Mouse (Mus musculus) liver, embryonic 11.5 days (tissue): Measurements from ENCODE around the gene Pgpep1. TPM values are rescaled to one million over a fixed set of nuclear protein-coding genes. Genes with fewer than 3 reads are reported as not detected.

ENCODE experiments used
- ATAC-seq: fragments of 200-750 bp; cut with Nextera tagmentation; replicated peaks from 2 replicates; pipeline ENCODE4 v1.8.0; 2017; ENCODE audit warnings: moderate number of reproducible peaks, mild to moderate bottlenecking, moderate TSS enrichment, moderate library complexity; ENCODE audit not compliant: low FRiP score
- DNase-seq: peaks from one replicate; pipeline ENCODE4 v3.0.0-alpha.2; 2017; ENCODE audit warnings: low spot score
- H3K27ac ChIP-seq: fragments of 300-500 bp; sonication (generic); 2 replicates; pipeline ENCODE4 v1.5.1; 2014; ENCODE audit warnings: mild to moderate bottlenecking, low read depth, low read length, control low read depth
- H3K27me3 ChIP-seq: fragments of 300-500 bp; sonication (generic); replicated peaks from 2 replicates; pipeline ENCODE4 v1.6.1; 2014; ENCODE audit warnings: low read length, mixed read lengths; ENCODE audit not compliant: control insufficient read depth, insufficient read depth
- H3K36me3 ChIP-seq: fragments of 300-500 bp; sonication (generic); 2 replicates; pipeline ENCODE4 v1.6.1; 2014; ENCODE audit warnings: mild to moderate bottlenecking, low read length, moderate library complexity, mixed read lengths; ENCODE audit not compliant: control insufficient read depth, insufficient read depth
- H3K4me1 ChIP-seq: fragments of 300-500 bp; sonication (generic); replicated peaks from 2 replicates; pipeline ENCODE4 v1.6.1; 2014; ENCODE audit warnings: low read length, mixed read lengths; ENCODE audit not compliant: control insufficient read depth, insufficient read depth
- H3K4me2 ChIP-seq: fragments of 300-500 bp; sonication (generic); 2 replicates; pipeline ENCODE4 v1.6.1; 2014; ENCODE audit warnings: mild to moderate bottlenecking, control low read depth, moderate library complexity
- H3K4me3 ChIP-seq: fragments of 300-500 bp; sonication (generic); 2 replicates; pipeline ENCODE4 v1.5.1; 2014; ENCODE audit warnings: low read depth, low read length, control low read depth
- H3K9ac ChIP-seq: fragments of 300-500 bp; sonication (generic); 2 replicates; pipeline ENCODE4 v1.6.1; 2014; ENCODE audit warnings: low read depth, low read length, control low read depth
- H3K9me3 ChIP-seq: fragments of 300-500 bp; sonication (generic); 2 replicates; pipeline ENCODE4 v1.6.1; 2016; ENCODE audit warnings: low read length, inconsistent platforms, mixed read lengths; ENCODE audit not compliant: control insufficient read depth
- WGBS: fragments of 180-500 bp; shearing (Covaris S2); extraction: QIAGEN DNeasy Blood & Tissue Kit; methylation state at CpG from one replicate; pipeline ENCODE4 v1.1.7; 2014; 5-methylcytosine and 5-hydroxymethylcytosine counted together
- polyA plus RNA-seq: library from polyadenylated mRNA; unstranded; fragments of >200 nt; fragmentation: Nextera tagmentation; extraction: Ambion mirVana; gene quantifications from 2 replicates; pipeline ENCODE4 v1.2.1, GENCODE M21; 2014

The Pgpep1 gene
- polyA plus RNA-seq, 1 experiment from 2014 or later = 34.6 TPM

DNA sequence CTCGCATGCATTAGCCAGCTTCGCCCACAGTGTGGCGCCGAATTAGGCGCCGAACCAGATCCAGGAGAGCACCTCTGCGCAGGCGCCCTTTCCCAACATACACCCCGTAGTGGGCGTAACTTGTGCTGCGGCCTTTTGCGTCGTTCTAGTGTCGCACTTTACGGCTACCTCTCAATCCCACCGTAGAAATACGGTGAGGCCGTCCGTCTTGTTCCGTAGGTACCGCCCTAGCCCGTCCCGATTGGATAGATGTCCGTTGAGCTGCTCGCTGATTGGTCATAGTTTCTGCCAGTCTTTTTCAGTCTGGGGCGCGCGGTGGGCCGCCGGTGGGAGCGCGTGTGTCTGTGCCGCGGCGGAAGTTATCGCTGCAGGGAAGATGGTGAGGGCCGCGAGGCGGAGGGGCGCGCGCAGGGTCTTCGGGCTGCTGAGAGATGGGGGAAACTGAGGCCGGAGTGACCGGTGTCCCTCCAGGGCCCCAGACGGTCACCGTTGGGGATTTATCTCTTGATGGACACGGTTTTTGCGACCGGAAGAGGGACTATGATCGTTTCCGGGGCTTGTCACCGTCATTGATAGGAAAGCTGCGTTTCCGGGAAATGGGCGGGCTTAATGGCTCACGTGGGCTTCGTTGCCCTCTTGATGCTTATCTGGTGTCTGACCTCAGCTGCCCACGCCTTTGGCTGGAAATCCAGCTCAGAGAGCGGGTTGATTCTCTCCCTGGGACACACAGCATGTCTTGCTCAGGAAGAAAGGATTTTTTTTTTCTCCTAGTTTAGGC, 13.1 kb upstream of the Pgpep1 start, which contains the start of gene Lsm4:
Gene Lsm4 (plus strand): TSS at position 170 of the 778 bp plus-strand sequence.
- H3K4me3 ChIP-seq = peak within 1 kb of the TSS; percentile 74
- DNase-seq (peak; percentile 99), ATAC-seq (peak; percentile 96)
- H3K9me3 ChIP-seq = no peaks in the 10 kb centered on the region
- H3K4me2 ChIP-seq = peak within 1 kb of the TSS; percentile 89
- H3K4me1 ChIP-seq = peaks cover 35% of the 10 kb centered on the region
- H3K27ac ChIP-seq = peak within 1 kb of the TSS; percentile 94
- H3K36me3 ChIP-seq = peaks cover 10% of the 10 kb centered on the region
- H3K27me3 ChIP-seq = no peaks in the 10 kb centered on the region
- H3K9ac ChIP-seq = peak within 1 kb of the TSS; percentile 84
- under 1% methylated on average over 60 of the region's 60 CpGs for WGBS

DNA sequence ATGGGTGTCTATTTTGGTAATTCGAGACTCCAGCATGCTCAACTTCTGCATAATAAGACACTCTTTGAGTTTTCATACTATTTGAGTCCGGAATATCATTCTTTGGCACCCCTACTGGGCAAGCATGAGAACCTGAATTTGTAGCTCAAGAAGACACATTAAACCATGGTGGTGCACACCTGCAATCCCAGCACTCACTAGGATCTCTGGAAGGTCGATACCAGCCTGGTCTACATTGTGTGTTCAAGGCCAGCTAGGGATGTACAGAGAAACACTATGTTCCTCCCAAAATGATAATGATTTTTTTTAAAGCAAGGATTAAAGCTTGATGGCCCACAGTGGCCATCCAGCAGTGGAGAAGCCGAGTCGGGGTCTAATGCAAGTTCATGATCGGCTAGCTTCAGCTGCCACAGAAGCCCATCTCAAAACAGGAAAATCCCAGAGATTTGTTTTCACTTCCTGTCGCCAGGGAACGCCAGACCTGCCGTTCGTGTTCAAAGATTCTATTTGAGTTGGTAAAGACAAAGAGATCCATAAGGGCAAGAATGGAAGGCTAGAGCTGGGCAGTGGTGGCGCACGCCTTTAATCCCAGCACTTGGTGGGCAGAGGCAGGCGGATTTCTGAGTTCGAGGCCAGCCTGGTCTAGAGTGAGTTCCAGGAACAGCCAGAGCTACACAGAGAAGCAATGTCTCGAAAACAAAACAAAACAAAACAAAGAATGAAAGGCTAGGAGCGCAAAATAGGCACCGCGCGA, 12.3 kb upstream of the Pgpep1 start:
- H3K27ac ChIP-seq = peak overlapping the region; percentile 94
- peak overlapping the region; percentile 74 for H3K4me3 ChIP-seq
- no peaks in the 10 kb centered on the region for H3K9me3 ChIP-seq
- ATAC-seq = peak; percentile 2; the same call in 1 of the 2 replicates
- peaks cover 31% of the 10 kb centered on the region for H3K4me1 ChIP-seq
- peak overlapping the region; percentile 89 for H3K4me2 ChIP-seq
- H3K9ac ChIP-seq = peak overlapping the region; percentile 74
- no peaks in the 10 kb centered on the region for H3K27me3 ChIP-seq
- no peak for DNase-seq
- 34% methylated on average over 19 of the region's 19 CpGs for WGBS
- H3K36me3 ChIP-seq = peaks cover 3% of the 10 kb centered on the region; the same call in 1 of the 2 replicates

DNA sequence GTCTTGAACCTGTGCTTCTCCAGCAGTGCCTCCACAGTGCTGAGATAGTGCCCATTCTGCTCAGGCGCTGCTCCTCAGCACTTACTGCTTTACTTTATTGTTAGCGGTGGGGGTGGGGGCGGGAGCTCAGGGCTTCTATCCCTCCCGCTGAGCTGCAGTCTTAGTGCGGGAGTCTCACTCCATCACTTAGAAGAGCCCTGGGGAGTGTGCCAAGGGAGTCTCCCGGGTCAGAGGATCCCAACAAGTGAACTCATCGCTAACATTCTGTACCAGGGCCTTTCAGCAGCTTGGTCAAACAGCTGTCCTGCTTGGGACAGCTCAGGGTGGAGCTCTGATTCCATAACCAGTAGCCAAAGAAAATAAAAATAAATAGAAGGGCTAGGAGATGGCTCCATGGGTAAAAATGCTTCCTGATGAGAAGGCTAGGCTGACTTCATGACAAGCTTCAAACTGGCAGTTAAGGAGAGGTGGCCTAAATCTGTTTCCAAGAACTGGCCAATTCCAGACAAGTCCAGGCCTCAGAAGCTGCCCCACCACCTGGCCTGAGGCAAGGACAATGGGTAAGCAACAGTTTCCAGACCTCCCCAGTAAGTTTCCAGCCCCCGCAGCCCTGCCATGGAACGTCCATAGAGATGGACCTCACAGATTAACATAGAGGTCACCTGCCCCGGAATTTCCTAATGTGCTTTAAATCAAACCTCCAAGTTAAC, 11.6 kb upstream of the Pgpep1 start:
- Histone ChIP-seq H3K36me3 (0 out of 2 replicates have a peak, but pooled peaks cover 3% of the 10 kb centered on the region), H3K27ac (no peak overlapping the region), H3K4me1 (peaks cover 28% of the 10 kb centered on the region), H3K27me3 (no peaks in the 10 kb centered on the region), H3K9me3 (no peaks in the 10 kb centered on the region), H3K4me2 (no peak overlapping the region), H3K9ac (peak overlapping the region; percentile 74; the same call in 1 of the 2 replicates), H3K4me3 (no peak overlapping the region)
- DNase-seq = no peak
- no peak for ATAC-seq
- WGBS = 80% methylated on average over 10 of the region's 10 CpGs

DNA sequence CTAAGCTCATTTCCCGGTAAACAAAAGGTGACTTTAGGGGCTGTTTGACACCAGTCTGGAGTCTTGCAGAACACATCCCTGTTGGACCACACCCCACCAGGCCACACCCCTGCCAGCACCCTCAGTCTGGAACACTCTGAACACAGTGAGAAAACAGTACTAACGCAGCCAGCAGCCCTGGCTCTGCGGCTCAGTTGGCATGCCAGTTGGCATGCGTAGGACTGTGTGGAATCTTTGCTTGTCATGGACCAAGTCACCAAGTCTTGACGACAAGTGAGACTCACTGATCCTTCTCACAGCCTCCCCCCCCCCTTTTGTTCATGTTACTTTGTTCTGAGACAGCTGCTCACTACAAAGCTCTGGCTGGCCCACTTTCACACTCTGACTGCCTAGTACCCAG, 6.9 kb upstream of the Pgpep1 start:
- H3K9me3 ChIP-seq = no peaks in the 10 kb centered on the region
- ATAC-seq (no peak; the same call in 1 of the 2 replicates), DNase-seq (no peak)
- no peaks in the 10 kb centered on the region for H3K36me3 ChIP-seq
- H3K4me3 ChIP-seq = no peak overlapping the region
- no peaks in the 10 kb centered on the region for H3K27me3 ChIP-seq
- WGBS = 63% methylated on average over 5 of the region's 5 CpGs
- H3K27ac ChIP-seq = no peak overlapping the region
- H3K9ac ChIP-seq = no peak overlapping the region
- no peak overlapping the region for H3K4me2 ChIP-seq
- peaks cover 5% of the 10 kb centered on the region; the same call in 1 of the 2 replicates for H3K4me1 ChIP-seq

DNA sequence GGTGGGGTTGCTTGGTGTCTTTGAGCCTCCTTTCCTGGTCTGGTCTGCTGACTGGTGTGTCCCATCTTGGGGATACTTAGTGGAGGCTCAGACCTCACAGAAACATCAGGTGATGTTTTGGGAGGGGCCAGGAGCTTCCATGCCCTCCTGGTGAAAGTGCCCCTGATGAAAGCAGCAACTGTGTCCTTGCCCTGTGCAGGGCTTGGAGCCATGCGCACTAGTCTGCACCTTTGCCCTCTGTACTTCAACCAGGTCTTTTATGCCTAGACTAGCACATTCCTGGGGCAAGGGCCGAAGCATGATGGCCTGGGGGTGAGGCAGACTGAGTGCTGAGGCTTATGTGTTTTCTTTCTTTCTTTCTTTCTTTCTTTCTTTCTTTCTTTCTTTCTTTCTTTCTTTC, 5.4 kb upstream of the Pgpep1 start:
- 56% methylated on average over 2 of the region's 2 CpGs for WGBS
- Histone ChIP-seq H3K27ac (no peak overlapping the region), H3K4me3 (no peak overlapping the region), H3K4me2 (no peak overlapping the region), H3K27me3 (no peaks in the 10 kb centered on the region), H3K4me1 (peaks cover 13% of the 10 kb centered on the region), H3K9ac (0 out of 2 replicates have a peak overlapping the region, but pooled peaks have one; percentile 1), H3K9me3 (no peaks in the 10 kb centered on the region), H3K36me3 (no peaks in the 10 kb centered on the region)
- DNase-seq (no peak), ATAC-seq (no peak; the same call in 1 of the 2 replicates)

DNA sequence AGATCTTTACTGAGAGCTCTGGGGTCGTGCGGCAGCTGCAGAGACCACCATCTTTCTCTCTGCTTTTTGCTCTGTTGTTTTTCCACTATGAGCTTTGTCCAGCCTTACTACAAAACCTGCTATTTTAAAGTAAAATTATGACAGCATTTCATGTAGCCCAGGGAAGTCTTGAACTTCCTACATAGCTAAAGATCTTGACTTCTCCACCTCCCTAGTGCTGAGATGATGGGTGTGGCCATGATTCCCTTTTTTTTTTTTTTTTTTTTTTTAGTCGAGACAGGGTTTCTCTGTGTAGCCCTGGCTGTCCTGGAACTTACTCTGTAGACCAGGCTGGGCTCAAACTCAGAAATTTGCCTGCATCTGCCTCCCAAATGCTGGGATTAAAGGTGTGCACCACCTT, 4.4 kb upstream of the Pgpep1 start:
- ATAC-seq = no peak
- H3K4me3 ChIP-seq = no peak overlapping the region
- WGBS = 79% methylated on average over 3 of the region's 3 CpGs

DNA sequence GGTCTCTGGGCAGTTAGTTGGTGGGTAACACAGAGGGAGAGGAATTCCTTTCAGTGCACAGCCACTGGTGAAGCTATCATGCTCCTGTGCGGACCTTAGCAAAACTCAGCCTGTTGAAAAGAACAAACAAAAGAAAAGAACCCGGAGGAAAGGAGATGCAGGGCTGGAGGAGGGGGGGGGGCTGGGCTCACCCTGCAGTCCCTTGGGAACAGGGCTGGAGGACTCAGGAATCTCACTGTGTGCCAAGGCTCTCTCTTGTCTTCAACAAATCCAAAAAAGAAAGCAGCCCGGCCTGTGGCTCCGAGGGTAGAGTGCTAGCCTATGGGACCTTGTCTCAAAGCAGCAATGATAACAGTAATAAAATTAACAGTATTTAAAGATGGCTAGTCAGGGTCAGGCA, 3.5 kb upstream of the Pgpep1 start:
- Histone ChIP-seq H3K9ac (no peak overlapping the region), H3K4me3 (no peak overlapping the region), H3K9me3 (no peaks in the 10 kb centered on the region), H3K27ac (no peak overlapping the region), H3K27me3 (no peaks in the 10 kb centered on the region), H3K4me1 (peaks cover 23% of the 10 kb centered on the region), H3K36me3 (no peaks in the 10 kb centered on the region), H3K4me2 (no peak overlapping the region)
- no peak for ATAC-seq
- no peak for DNase-seq
- WGBS = 70% methylated on average over 4 of the region's 4 CpGs

More for the DNA sequence above, 4.4 kb upstream of the Pgpep1 start:
- H3K27me3 ChIP-seq = no peaks in the 10 kb centered on the region
- DNase-seq = no peak
- H3K36me3 ChIP-seq = no peaks in the 10 kb centered on the region
- no peak overlapping the region for H3K4me2 ChIP-seq
- H3K27ac ChIP-seq = no peak overlapping the region
- H3K9me3 ChIP-seq = no peaks in the 10 kb centered on the region
- H3K4me1 ChIP-seq = peaks cover 20% of the 10 kb centered on the region
- no peak overlapping the region for H3K9ac ChIP-seq

DNA sequence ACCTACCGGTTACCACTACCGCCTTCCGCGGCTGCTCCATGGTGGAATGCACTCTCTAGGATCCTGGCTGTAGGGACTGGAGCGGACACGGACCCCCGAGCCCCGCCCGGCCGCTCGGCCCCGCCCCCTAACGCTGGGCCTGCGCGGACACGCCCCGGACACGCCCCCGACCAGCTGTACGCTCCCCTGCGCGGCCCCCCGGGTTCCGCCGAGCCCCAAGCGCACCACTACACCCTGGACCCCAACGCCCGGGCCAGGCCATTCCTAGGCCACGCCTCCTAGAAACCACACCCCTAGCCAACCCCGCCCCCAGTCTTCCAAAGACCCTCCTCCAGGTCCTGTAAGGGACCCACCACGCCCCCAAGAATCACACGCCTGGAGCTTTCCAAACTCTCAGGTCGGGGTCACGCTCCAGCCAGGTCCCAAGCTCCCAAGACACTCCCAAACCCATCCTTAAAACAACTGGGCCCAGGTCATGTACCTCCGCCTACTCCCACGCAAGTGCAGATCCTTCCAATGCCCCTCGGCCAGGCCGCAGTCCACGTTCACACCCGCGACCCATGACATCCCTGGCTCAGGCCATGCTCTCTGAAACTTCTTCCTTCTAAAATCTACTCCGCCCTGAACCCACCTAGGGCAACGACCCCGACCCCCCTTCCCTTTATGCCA, 450 bp downstream of the Pgpep1 start:
- whole genome bisulfite sequencing = 2% methylated on average over 44 of the region's 44 CpGs
- H3K36me3 ChIP-seq = no peaks in the 10 kb centered on the region
- peak overlapping the region; percentile 71 for H3K9ac ChIP-seq
- ATAC-seq (peak; percentile 95), DNase-seq (peak; percentile 100)
- no peaks in the 10 kb centered on the region for H3K27me3 ChIP-seq
- H3K4me1 ChIP-seq = peaks cover 23% of the 10 kb centered on the region
- peak overlapping the region; percentile 83 for H3K4me3 ChIP-seq
- peak overlapping the region; percentile 67 for H3K27ac ChIP-seq
- no peaks in the 10 kb centered on the region for H3K9me3 ChIP-seq
- H3K4me2 ChIP-seq = peak overlapping the region; percentile 99
